Mouse (Mus musculus) limb, embryonic 13.5 days (tissue): ENCODE results near the gene Kantr. TPM values are rescaled to one million over a fixed set of nuclear protein-coding genes. Genes with fewer than 3 reads are reported as not detected.
"Not testable (repeated sequence)": the region's sequence is repeated elsewhere in the genome, so short reads cannot be mapped to it uniquely, and the experiment has no call there.

Experiments used
- ATAC-seq: fragments of 200-750 bp; cut with Nextera tagmentation; 2 replicates; pipeline ENCODE4 v1.8.0; 2017; ENCODE audit warnings: low read depth, moderate number of reproducible peaks, moderate TSS enrichment; ENCODE audit not compliant: low FRiP score
- H3K27ac ChIP-seq: fragments of 300-500 bp; sonication (generic); 2 replicates; pipeline ENCODE4 v1.5.1; 2015; ENCODE audit warnings: inconsistent platforms, mild to moderate bottlenecking, moderate library complexity
- H3K27me3 ChIP-seq: fragments of 300-500 bp; sonication (generic); 2 replicates; pipeline ENCODE4 v1.6.1; 2015; ENCODE audit warnings: mild to moderate bottlenecking, inconsistent platforms
- H3K36me3 ChIP-seq: fragments of 300-500 bp; sonication (generic); 2 replicates; pipeline ENCODE4 v1.6.1; 2015; ENCODE audit warnings: inconsistent platforms, mild to moderate bottlenecking, moderate library complexity
- H3K4me1 ChIP-seq: fragments of 300-500 bp; sonication (generic); 2 replicates; pipeline ENCODE4 v1.6.1; 2015; ENCODE audit warnings: inconsistent platforms
- H3K4me2 ChIP-seq: fragments of 300-500 bp; sonication (generic); replicated peaks from 2 replicates; pipeline ENCODE4 v1.6.1; 2015; ENCODE audit warnings: inconsistent platforms, mild to moderate bottlenecking, moderate library complexity
- H3K4me3 ChIP-seq: fragments of 300-500 bp; sonication (generic); 2 replicates; pipeline ENCODE4 v1.5.1; 2015; ENCODE audit warnings: moderate library complexity, mild to moderate bottlenecking, inconsistent platforms
- H3K9ac ChIP-seq: fragments of 300-500 bp; sonication (generic); 2 replicates; pipeline ENCODE4 v1.6.1; 2015; ENCODE audit warnings: mild to moderate bottlenecking, inconsistent platforms
- H3K9me3 ChIP-seq: fragments of 300-500 bp; sonication (generic); 2 replicates; pipeline ENCODE4 v1.6.1; 2016; ENCODE audit warnings: inconsistent platforms
- WGBS: fragments of 180-500 bp; shearing (Covaris S2); methylation state at CpG from one replicate; pipeline ENCODE4 v1.1.7; 2015; 5-methylcytosine and 5-hydroxymethylcytosine counted together
- polyA plus RNA-seq: library from polyadenylated mRNA; unstranded; fragments of >200 nt; fragmentation: Nextera tagmentation; extraction: Ambion mirVana; gene quantifications from 2 replicates; pipeline ENCODE4 v1.2.1, GENCODE M21; 2015

Kantr gene
- polyA plus RNA-seq, 1 experiment from 2014 or later: 23.3 TPM

DNA sequence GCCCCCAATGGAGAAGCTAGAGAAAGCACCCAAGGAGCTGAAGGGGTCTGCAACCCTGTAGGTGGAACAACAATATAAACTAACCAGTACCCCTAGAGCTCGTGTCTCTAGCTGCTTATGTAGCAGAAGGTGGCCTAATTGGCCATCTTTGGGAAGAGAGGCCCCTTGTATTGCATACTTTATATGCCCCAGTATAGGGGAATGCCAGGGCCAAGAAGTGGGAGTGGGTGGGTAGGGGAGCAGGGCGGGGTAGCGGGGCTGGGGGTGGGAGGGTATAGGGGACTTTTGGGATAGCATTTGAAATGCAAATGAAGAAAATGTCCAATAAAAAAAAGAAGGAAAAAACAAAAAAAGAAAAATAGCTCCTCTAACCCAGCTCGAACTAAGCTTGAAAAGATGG, 8.8 kb upstream of the Kantr start:
- not testable (repeated sequence) for H3K9ac ChIP-seq, H3K27ac ChIP-seq, H3K9me3 ChIP-seq, H3K4me3 ChIP-seq
- H3K4me2 ChIP-seq: peak overlapping the region; percentile 41
- H3K36me3 ChIP-seq: peaks cover 26% of the 10 kb centered on the region
- 41% methylated on average over 4 of the region's 4 CpGs for WGBS
- H3K27me3 ChIP-seq: peaks cover 36% of the 10 kb centered on the region
- ATAC-seq: peak; percentile 26; the same call in 1 of the 2 replicates
- peaks cover 14% of the 10 kb centered on the region; the same call in 1 of the 2 replicates for H3K4me1 ChIP-seq

DNA sequence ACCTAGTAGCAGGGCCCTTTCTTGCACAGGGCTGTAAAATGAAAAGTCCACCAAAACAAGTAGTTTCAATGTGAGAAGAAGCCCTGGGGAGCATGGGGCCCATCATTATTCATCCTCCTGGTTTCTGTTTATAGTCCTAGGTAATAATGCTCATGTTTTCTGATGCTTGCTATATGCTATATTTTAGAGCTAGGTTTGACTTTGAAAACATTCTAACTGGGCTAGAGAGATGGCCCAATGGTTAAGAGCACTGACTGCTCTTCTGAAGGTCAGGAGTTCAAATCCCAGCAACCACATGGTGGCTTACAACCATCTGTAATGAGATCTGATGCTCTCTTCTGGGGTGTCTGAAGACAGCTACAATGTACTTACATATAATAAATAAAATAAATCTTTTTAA, 2.1 kb upstream of the Kantr start:
- ATAC-seq, H3K4me1 ChIP-seq, H3K9me3 ChIP-seq, H3K36me3 ChIP-seq, H3K27ac ChIP-seq, H3K9ac ChIP-seq, H3K4me2 ChIP-seq, H3K4me3 ChIP-seq: not testable (repeated sequence)
- H3K27me3 ChIP-seq: peaks cover 37% of the 10 kb centered on the region; the same call in 1 of the 2 replicates

DNA sequence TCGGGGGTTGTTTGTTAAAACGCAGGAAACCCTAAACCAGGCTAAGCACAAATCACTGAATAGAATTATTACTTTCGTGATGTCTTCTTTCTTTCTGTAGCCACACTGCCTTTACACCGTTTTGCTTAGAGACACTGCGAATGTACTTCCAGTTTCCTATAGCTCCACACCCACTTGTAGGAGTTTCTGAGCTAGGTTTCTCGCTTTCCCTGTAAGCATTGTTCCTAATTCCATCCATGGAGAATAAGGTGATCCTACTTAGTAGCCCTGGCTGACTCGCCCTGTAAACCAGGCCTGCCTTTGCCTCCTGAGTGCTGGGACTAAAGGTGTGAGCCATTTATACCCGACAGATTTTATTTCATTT, 376 bp upstream of the Kantr start:
- 17% methylated on average over 8 of the region's 8 CpGs for WGBS
- Histone ChIP-seq H3K9me3 (no peaks in the 10 kb centered on the region), H3K36me3 (no peaks in the 10 kb centered on the region), H3K4me1 (peaks cover 4% of the 10 kb centered on the region; the same call in 1 of the 2 replicates), H3K9ac (peak overlapping the region; percentile 35; the same call in 1 of the 2 replicates), H3K27me3 (peaks cover 35% of the 10 kb centered on the region; the same call in 1 of the 2 replicates), H3K4me3 (peak overlapping the region; percentile 57), H3K27ac (peak overlapping the region; percentile 44; the same call in 1 of the 2 replicates), H3K4me2 (peak overlapping the region; percentile 64)
- peak; percentile 49; the same call in 1 of the 2 replicates for ATAC-seq

- WGBS: 96% methylated on average over 1 of the region's 1 CpGs
These were observed 3.7 kb downstream of the Kantr start for GRCm38 (mm10) chrX:152323584-152323983.

GRCm38 (mm10) chrX:152322776-152323175, 4.5 kb downstream of the Kantr start:
- H3K9me3 ChIP-seq: no peaks in the 10 kb centered on the region
- peaks cover 27% of the 10 kb centered on the region; the same call in 1 of the 2 replicates for H3K27me3 ChIP-seq
- no peak overlapping the region for H3K4me2 ChIP-seq
- peaks cover 4% of the 10 kb centered on the region; the same call in 1 of the 2 replicates for H3K4me1 ChIP-seq
- no peak overlapping the region for H3K9ac ChIP-seq
- no peaks in the 10 kb centered on the region; the same call in 1 of the 2 replicates for H3K36me3 ChIP-seq
- H3K4me3 ChIP-seq: no peak overlapping the region
- 34% methylated on average over 2 of the region's 2 CpGs for WGBS
- ATAC-seq: no peak
- no peak overlapping the region for H3K27ac ChIP-seq

More at GRCm38 (mm10) chrX:152323584-152323983, 3.7 kb downstream of the Kantr start:
- Histone ChIP-seq H3K4me2 (no peak overlapping the region), H3K27me3 (peaks cover 28% of the 10 kb centered on the region; the same call in 1 of the 2 replicates), H3K9me3 (no peaks in the 10 kb centered on the region), H3K4me3 (no peak overlapping the region), H3K9ac (no peak overlapping the region), H3K27ac (no peak overlapping the region), H3K36me3 (no peaks in the 10 kb centered on the region; the same call in 1 of the 2 replicates), H3K4me1 (peaks cover 4% of the 10 kb centered on the region; the same call in 1 of the 2 replicates)
- no peak for ATAC-seq

DNA sequence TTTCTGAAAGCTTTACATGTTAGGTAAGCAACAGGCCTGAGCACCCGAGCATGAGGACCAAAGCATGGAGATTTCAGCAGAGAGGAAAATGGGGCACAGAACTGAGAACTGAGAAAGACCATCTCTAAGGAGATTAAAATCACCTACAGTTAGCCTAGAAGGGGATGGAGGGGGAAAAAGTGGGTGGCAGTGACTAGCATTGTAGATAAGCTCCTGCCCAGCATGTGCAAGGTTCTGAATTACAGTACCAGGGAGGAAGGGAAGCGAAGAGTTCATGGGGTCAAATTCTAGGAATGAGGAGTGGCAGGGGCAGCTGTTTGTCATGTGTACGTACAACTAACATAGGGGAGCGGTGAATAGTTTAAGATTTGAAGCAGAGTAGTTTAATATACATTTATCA, 6.8 kb downstream of the Kantr start:
- H3K9ac ChIP-seq: no peak overlapping the region
- H3K27ac ChIP-seq: no peak overlapping the region
- H3K4me1 ChIP-seq: no peaks in the 10 kb centered on the region
- H3K4me3 ChIP-seq: no peak overlapping the region
- no peak for ATAC-seq
- 78% methylated on average over 4 of the region's 4 CpGs for WGBS
- H3K4me2 ChIP-seq: no peak overlapping the region
- H3K36me3 ChIP-seq: no peaks in the 10 kb centered on the region; the same call in 1 of the 2 replicates
- H3K27me3 ChIP-seq: peaks cover 13% of the 10 kb centered on the region; the same call in 1 of the 2 replicates
- H3K9me3 ChIP-seq: no peaks in the 10 kb centered on the region

- Histone ChIP-seq H3K27me3 (peaks cover 11% of the 10 kb centered on the region; the same call in 1 of the 2 replicates), H3K27ac (no peak overlapping the region), H3K4me1 (no peaks in the 10 kb centered on the region), H3K9me3 (no peaks in the 10 kb centered on the region), H3K9ac (no peak overlapping the region), H3K36me3 (peaks cover 4% of the 10 kb centered on the region; the same call in 1 of the 2 replicates), H3K4me3 (no peak overlapping the region), H3K4me2 (no peak overlapping the region)
- 0 out of 2 replicates have a peak, but pooled peaks have one; percentile 32 for ATAC-seq
- WGBS: 71% methylated on average over 2 of the region's 2 CpGs
These were observed 19.4 kb downstream of the Kantr start for GRCm38 (mm10) chrX:152307942-152308341.

GRCm38 (mm10) chrX:152307371-152307770, 19.9 kb downstream of the Kantr start:
- H3K36me3 ChIP-seq: peaks cover 4% of the 10 kb centered on the region; the same call in 1 of the 2 replicates
- no peaks in the 10 kb centered on the region for H3K9me3 ChIP-seq
- no peak overlapping the region for H3K4me2 ChIP-seq
- no peak overlapping the region for H3K4me3 ChIP-seq
- H3K9ac ChIP-seq: no peak overlapping the region
- H3K27ac ChIP-seq: no peak overlapping the region
- peaks cover 11% of the 10 kb centered on the region; the same call in 1 of the 2 replicates for H3K27me3 ChIP-seq
- ATAC-seq: no peak
- no peaks in the 10 kb centered on the region for H3K4me1 ChIP-seq

DNA sequence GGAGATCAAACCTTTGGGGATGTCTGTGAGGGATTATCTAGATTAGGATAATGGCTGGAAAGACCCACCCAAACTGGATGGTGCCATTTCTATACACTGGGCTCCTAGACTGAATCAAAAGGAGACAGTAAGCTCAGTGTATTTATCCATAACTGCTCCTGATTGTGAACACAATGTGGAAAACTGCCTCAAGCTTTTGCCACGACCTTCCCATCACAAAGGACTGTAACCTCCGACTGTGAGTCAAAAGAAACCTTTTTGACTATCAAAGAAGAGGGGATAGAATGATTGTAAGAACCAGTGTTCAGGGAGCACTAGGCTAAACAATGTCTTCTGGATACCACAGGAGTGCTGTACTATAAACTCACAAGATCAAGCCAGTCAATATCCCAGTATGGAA, 21.1 kb downstream of the Kantr start:
- no peak overlapping the region for H3K4me2 ChIP-seq
- ATAC-seq: no peak
- 65% methylated on average over 2 of the region's 2 CpGs for WGBS
- H3K4me1 ChIP-seq: no peaks in the 10 kb centered on the region
- H3K9me3 ChIP-seq: no peaks in the 10 kb centered on the region
- H3K27ac ChIP-seq: no peak overlapping the region
- peaks cover 14% of the 10 kb centered on the region; the same call in 1 of the 2 replicates for H3K27me3 ChIP-seq
- H3K36me3 ChIP-seq: peaks cover 4% of the 10 kb centered on the region; the same call in 1 of the 2 replicates
- no peak overlapping the region for H3K9ac ChIP-seq
- H3K4me3 ChIP-seq: no peak overlapping the region

DNA sequence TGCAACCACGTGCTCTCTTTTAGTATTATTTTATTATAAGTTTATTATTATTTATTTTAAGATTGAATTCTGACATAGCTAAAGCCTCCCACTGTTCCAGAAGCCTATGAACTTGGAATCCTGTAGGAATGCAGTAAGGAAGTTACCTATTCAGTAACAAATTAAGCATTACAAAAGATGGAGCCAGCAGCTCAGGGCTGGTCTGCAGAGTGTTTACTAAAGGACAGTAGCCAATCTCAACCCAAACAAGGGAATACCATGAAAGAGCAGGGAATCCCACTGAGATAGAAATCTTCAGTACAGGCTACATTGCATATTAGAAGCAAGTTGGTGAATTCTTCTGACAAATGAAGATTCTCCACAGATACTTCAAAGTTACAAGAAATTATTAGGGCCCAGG, 40.3 kb downstream of the Kantr start:
- H3K4me1 ChIP-seq, H3K9ac ChIP-seq, H3K27me3 ChIP-seq, H3K4me2 ChIP-seq, H3K4me3 ChIP-seq, H3K36me3 ChIP-seq, H3K27ac ChIP-seq, H3K9me3 ChIP-seq, ATAC-seq: not testable (repeated sequence)
- WGBS: 48% methylated on average over 1 of the region's 1 CpGs

GRCm38 (mm10) chrX:152284746-152285145, 42.5 kb downstream of the Kantr start:
- H3K27ac ChIP-seq: no peak overlapping the region
- H3K9me3 ChIP-seq: no peaks in the 10 kb centered on the region
- no peak overlapping the region for H3K4me2 ChIP-seq
- H3K4me3 ChIP-seq: no peak overlapping the region
- H3K9ac ChIP-seq: no peak overlapping the region
- H3K27me3 ChIP-seq: no peaks in the 10 kb centered on the region
- WGBS: 72% methylated on average over 3 of the region's 3 CpGs
- H3K4me1 ChIP-seq: no peaks in the 10 kb centered on the region
- H3K36me3 ChIP-seq: no peaks in the 10 kb centered on the region
- ATAC-seq: no peak

GRCm38 (mm10) chrX:152279384-152279783, 47.9 kb downstream of the Kantr start:
- Histone ChIP-seq H3K4me1 (no peaks in the 10 kb centered on the region), H3K9ac (no peak overlapping the region), H3K4me3 (no peak overlapping the region), H3K9me3 (no peaks in the 10 kb centered on the region), H3K4me2 (no peak overlapping the region), H3K27ac (no peak overlapping the region), H3K27me3 (no peaks in the 10 kb centered on the region), H3K36me3 (peaks cover 19% of the 10 kb centered on the region)
- no peak for ATAC-seq
- 91% methylated on average over 6 of the region's 6 CpGs for WGBS

DNA sequence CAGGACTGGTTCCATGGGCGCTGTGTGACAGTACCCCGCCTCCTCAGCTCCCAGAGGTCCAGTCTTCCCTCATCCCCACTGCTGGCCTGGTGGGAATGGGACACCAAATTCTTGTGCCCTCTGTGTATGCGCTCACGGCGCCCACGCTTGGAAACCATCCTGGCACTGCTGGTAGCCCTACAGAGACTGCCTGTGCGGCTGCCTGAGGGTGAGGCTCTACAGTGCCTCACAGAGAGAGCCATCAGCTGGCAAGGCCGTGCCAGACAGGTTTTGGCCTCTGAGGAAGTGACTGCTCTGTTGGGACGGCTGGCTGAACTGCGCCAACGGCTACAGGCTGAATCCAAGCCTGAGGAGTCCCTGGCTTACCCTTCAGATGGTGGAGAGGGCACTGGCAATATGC, 56.1 kb downstream of the Kantr start:
- WGBS: 94% methylated on average over 11 of the region's 11 CpGs
- no peak overlapping the region for H3K4me2 ChIP-seq
- ATAC-seq: no peak

More for the DNA sequence above, 56.1 kb downstream of the Kantr start:
- H3K36me3 ChIP-seq: peaks cover 98% of the 10 kb centered on the region
- no peaks in the 10 kb centered on the region for H3K27me3 ChIP-seq
- H3K9me3 ChIP-seq: no peaks in the 10 kb centered on the region
- H3K27ac ChIP-seq: no peak overlapping the region
- H3K4me3 ChIP-seq: no peak overlapping the region
- H3K4me1 ChIP-seq: no peaks in the 10 kb centered on the region
- no peak overlapping the region for H3K9ac ChIP-seq
